Mouse (Mus musculus): ENCODE measurements around the gene Dnajc4. TPM values are rescaled to one million over a fixed set of nuclear protein-coding genes. Genes with fewer than 3 reads are reported as not detected.
A peak's percentile ranks its signal among the peaks of the same experiment; 100 is the strongest.

Gene Dnajc4
- polyA plus RNA-seq, 1 experiment, result 24.1 TPM

DNA sequence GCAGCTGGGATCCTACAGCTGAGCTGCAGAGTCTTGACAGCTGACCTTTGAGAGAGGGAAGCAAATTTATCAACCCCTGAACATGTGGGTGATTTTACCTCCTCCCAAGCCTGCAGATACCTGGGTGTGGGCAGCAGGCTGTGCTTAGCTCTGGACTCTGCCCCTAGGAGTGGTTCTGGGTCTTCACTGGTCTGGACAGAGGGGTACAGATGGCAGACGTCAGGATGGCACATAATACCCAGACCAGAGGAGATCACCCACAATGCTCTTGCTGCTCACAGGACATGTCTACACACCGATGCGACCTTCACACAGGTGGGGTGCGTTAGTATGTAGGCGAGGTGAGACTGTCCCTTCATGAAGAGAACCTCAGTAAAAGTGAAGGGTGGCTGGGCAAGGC lies 42.8 kb downstream of the Dnajc4 start:
- WGBS, result 96% methylated on average over 5 of the region's 5 CpGs
- no peaks in the 10 kb centered on the region for H3K27me3 ChIP-seq (ENCODE audit: control insufficient read depth, insufficient read depth, low read length)
- H3K27ac ChIP-seq (ENCODE audit: insufficient read depth, low read length), result no peak overlapping the region
- TF ChIP-seq CTCF (IDR thresholded peaks at IDR 0.05; ENCODE audit: extremely low read depth, insufficient read depth, insufficient read length, insufficient replicate concordance) (no peak), POLR2A (IDR thresholded peaks at IDR 0.05; ENCODE audit: low read depth, low read length) (no peak)
- H3K36me3 ChIP-seq (ENCODE audit: control insufficient read depth, insufficient read depth, low read length), result no peaks in the 10 kb centered on the region
- no peak overlapping the region for H3K4me3 ChIP-seq (ENCODE audit: extremely low read depth, insufficient read depth, insufficient read length)
- peaks cover 5% of the 10 kb centered on the region; the same call in 1 of the 2 replicates for H3K4me1 ChIP-seq (ENCODE audit: control insufficient read depth, insufficient read depth, insufficient read length)
- no peak for DNase-seq (ENCODE audit: low read depth in 1 of 2, low spot score in 2 of 2)

DNA sequence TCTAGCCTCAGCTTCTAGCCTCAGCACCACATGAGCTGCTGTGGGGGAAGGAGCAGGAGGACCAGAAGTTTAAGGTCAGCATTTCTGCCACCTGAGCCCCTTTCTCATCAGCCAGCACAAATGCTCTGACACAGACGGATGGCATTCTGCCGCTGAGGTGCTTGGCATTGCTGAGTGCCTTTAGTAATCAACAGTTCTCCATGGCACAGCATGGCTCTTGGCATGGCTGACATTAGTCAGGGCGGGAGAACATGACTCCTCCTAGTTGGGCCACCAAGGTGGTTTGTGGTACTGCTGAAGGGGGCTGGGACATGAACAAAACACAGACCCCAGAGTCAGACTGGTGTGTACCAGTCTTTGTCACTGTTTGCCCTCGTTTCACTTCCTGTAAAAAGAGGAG lies 44.2 kb downstream of the Dnajc4 start:
- Histone ChIP-seq H3K27me3 (ENCODE audit: control insufficient read depth, insufficient read depth, low read length) (no peaks in the 10 kb centered on the region), H3K4me3 (ENCODE audit: extremely low read depth, insufficient read depth, insufficient read length) (no peak overlapping the region), H3K27ac (ENCODE audit: insufficient read depth, low read length) (no peak overlapping the region), H3K36me3 (ENCODE audit: control insufficient read depth, insufficient read depth, low read length) (no peaks in the 10 kb centered on the region), H3K4me1 (ENCODE audit: control insufficient read depth, insufficient read depth, insufficient read length) (peaks cover 5% of the 10 kb centered on the region; the same call in 1 of the 2 replicates)
- DNase-seq (ENCODE audit: low read depth in 1 of 2, low spot score in 2 of 2), result no peak
- WGBS, result 84% methylated on average over 4 of the region's 4 CpGs
- no peak for TF ChIP-seq POLR2A (IDR thresholded peaks at IDR 0.05; ENCODE audit: low read depth, low read length)
- TF ChIP-seq CTCF (IDR thresholded peaks at IDR 0.05; ENCODE audit: extremely low read depth, insufficient read depth, insufficient read length, insufficient replicate concordance), result no peak

DNA sequence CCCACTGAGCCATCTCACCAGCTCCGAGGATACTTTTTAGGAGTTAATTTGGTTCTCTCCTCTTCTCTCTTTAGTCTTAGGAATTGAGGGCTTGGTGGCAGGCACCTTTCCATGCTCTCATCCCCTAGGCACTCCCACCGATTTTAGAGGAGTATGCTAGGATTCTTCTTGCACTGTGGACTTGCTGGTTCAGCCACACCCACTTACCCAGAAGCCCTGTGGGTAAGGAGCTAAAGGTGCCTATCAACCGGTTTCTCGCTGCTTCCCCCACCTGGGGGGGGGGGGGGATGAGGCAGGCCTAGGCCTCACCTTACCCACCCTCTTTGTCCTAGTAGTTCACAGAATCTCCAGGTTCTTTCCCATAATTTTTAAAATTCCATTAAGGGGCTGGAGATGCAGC lies 44.6 kb downstream of the Dnajc4 start:
- no peak for DNase-seq (ENCODE audit: low read depth in 1 of 2, low spot score in 2 of 2)
- Histone ChIP-seq H3K4me1 (ENCODE audit: control insufficient read depth, insufficient read depth, insufficient read length) (peaks cover 5% of the 10 kb centered on the region; the same call in 1 of the 2 replicates), H3K36me3 (ENCODE audit: control insufficient read depth, insufficient read depth, low read length) (no peaks in the 10 kb centered on the region), H3K27ac (ENCODE audit: insufficient read depth, low read length) (no peak overlapping the region), H3K27me3 (ENCODE audit: control insufficient read depth, insufficient read depth, low read length) (no peaks in the 10 kb centered on the region), H3K4me3 (ENCODE audit: extremely low read depth, insufficient read depth, insufficient read length) (no peak overlapping the region)
- 76% methylated on average over 4 of the region's 4 CpGs for WGBS
- TF ChIP-seq POLR2A (IDR thresholded peaks at IDR 0.05; ENCODE audit: low read depth, low read length), result no peak
- no peak for TF ChIP-seq CTCF (IDR thresholded peaks at IDR 0.05; ENCODE audit: extremely low read depth, insufficient read depth, insufficient read length, insufficient replicate concordance)

DNA sequence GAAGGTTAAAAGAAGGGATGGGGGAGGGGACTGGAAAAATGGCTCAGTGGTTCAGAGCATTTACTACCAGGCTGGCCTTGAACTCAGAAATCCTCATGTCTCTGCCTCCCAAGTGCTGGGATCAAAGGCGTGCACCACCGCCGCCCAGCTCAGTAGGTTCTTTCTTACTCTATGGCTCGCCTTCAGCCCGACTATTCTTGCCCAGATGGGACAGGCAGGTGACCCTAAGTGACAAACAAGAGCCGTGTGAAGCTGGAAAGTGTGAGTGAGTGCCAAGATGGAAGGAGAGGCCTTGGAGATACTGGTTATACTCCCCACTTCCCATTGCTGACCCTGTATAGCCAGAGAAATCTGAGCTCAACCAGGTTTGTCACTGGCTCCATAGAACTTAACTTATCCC lies 48.7 kb downstream of the Dnajc4 start:
- H3K4me3 ChIP-seq (ENCODE audit: extremely low read depth, insufficient read depth, insufficient read length), result no peak overlapping the region
- 96% methylated on average over 6 of the region's 6 CpGs for WGBS
- no peaks in the 10 kb centered on the region for H3K36me3 ChIP-seq (ENCODE audit: control insufficient read depth, insufficient read depth, low read length)
- TF ChIP-seq POLR2A (IDR thresholded peaks at IDR 0.05; ENCODE audit: low read depth, low read length) (no peak), CTCF (IDR thresholded peaks at IDR 0.05; ENCODE audit: extremely low read depth, insufficient read depth, insufficient read length, insufficient replicate concordance) (no peak)
- no peak for DNase-seq (ENCODE audit: low read depth in 1 of 2, low spot score in 2 of 2)
- peaks cover 2% of the 10 kb centered on the region for H3K4me1 ChIP-seq (ENCODE audit: control insufficient read depth, insufficient read depth, insufficient read length)
- no peak overlapping the region for H3K27ac ChIP-seq (ENCODE audit: insufficient read depth, low read length)
- H3K27me3 ChIP-seq (ENCODE audit: control insufficient read depth, insufficient read depth, low read length), result no peaks in the 10 kb centered on the region

DNA sequence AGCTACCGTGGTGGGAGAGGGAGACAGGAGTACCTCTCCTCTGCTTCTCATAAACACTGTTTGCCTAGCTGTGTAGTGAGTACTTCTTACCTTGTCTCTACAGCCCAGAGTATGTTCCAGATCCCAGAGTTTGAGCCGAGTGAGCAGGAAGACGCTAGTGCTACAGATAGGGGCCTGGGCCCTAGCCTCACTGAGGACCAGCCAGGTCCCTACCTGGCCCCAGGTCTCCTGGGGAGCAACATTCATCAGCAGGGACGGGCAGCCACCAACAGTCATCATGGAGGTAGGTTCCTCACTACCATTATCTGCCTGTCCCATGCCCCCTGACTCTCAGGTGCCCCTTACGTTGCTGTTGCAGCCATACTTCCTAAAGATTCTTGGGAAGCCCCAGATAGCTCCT lies 49.6 kb downstream of the Dnajc4 start:
- H3K4me1 ChIP-seq (ENCODE audit: control insufficient read depth, insufficient read depth, insufficient read length), result peaks cover 2% of the 10 kb centered on the region
- H3K4me3 ChIP-seq (ENCODE audit: extremely low read depth, insufficient read depth, insufficient read length), result peak overlapping the region; percentile 47; the same call in 1 of the 2 replicates
- TF ChIP-seq CTCF (IDR thresholded peaks at IDR 0.05; ENCODE audit: extremely low read depth, insufficient read depth, insufficient read length, insufficient replicate concordance) (no peak), POLR2A (IDR thresholded peaks at IDR 0.05; ENCODE audit: low read depth, low read length) (no peak)
- 0 out of 2 replicates have a peak overlapping the region, but pooled peaks have one; percentile 15 for H3K27ac ChIP-seq (ENCODE audit: insufficient read depth, low read length)
- 46% methylated on average over 5 of the region's 5 CpGs for WGBS
- H3K27me3 ChIP-seq (ENCODE audit: control insufficient read depth, insufficient read depth, low read length), result no peaks in the 10 kb centered on the region
- no peaks in the 10 kb centered on the region for H3K36me3 ChIP-seq (ENCODE audit: control insufficient read depth, insufficient read depth, low read length)
- no peak for DNase-seq (ENCODE audit: low read depth in 1 of 2, low spot score in 2 of 2)

DNA sequence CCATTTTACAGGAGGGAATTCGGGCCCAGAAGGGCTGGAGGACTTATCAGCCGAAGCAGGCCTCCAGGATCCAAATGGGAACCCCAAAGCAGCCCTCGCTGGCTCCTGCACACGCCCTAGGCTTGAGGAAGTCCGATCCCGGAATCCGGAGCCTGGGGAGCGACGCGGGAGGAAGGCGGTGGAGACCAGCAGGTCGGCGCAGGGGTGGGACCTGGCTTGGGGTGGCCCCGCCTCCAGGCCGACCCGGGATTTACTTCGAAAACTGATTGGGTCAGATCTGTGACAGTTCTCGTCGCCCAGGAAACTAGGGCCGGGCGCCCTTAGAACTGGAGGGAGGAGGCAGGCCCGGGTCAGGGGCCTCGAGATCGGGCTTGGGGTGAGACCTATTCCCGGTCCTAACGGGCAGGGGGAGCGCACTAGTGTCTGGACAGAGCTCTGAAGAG lies 50.1 kb downstream of the Dnajc4 start, which contains the start of gene Gpr137:
Gene Gpr137 (minus strand): TSS at position 232 of the 443 bp plus-strand sequence.
- H3K4me1 ChIP-seq (ENCODE audit: control insufficient read depth, insufficient read depth, insufficient read length), result peaks cover 2% of the 10 kb centered on the region
- no peaks in the 10 kb centered on the region for H3K27me3 ChIP-seq (ENCODE audit: control insufficient read depth, insufficient read depth, low read length)
- H3K27ac ChIP-seq (ENCODE audit: insufficient read depth, low read length), result peak within 1 kb of the TSS; percentile 81
- peak; percentile 47; the same call in 1 of the 2 replicates for TF ChIP-seq POLR2A (IDR thresholded peaks at IDR 0.05; ENCODE audit: low read depth, low read length)
- TF ChIP-seq CTCF (IDR thresholded peaks at IDR 0.05; ENCODE audit: extremely low read depth, insufficient read depth, insufficient read length, insufficient replicate concordance), result no peak
- DNase-seq (ENCODE audit: low read depth in 1 of 2, low spot score in 2 of 2), result peak; percentile 72 to 92
- H3K4me3 ChIP-seq (ENCODE audit: extremely low read depth, insufficient read depth, insufficient read length), result peak within 1 kb of the TSS; percentile 69
- no peaks in the 10 kb centered on the region for H3K36me3 ChIP-seq (ENCODE audit: control insufficient read depth, insufficient read depth, low read length)
- under 1% methylated on average over 27 of the region's 27 CpGs for WGBS
